Mouse (Mus musculus) small intestine, adult 2 months (tissue): ENCODE measurements at regions not wholly inside any gene's neighbourhood (a gene's known extent, or its start where the extent isn't known, plus 50 kb on each side); places are given as distances from the start of the nearest gene placed in this dataset.

Experiments used
- H3K27ac ChIP-seq: fragments of 200-500 bp; 2 replicates; pipeline ENCODE4 v1.5.1; 2012; ENCODE audit warnings: low read depth, low read length, control low read depth, inconsistent platforms; ENCODE audit not compliant: insufficient read depth
- H3K27me3 ChIP-seq: fragments of 200-500 bp; 2 replicates; pipeline ENCODE4 v1.6.1; 2012; ENCODE audit warnings: mild to moderate bottlenecking, moderate library complexity, low read length, inconsistent platforms; ENCODE audit not compliant: control insufficient read depth, insufficient read depth
- H3K36me3 ChIP-seq: fragments of 200-500 bp; 2 replicates; pipeline ENCODE4 v1.6.1; 2012; ENCODE audit warnings: mild to moderate bottlenecking, low read length, control low read depth, inconsistent platforms; ENCODE audit not compliant: control insufficient read depth, insufficient read depth
- H3K4me1 ChIP-seq: fragments of 200-500 bp; 2 replicates; pipeline ENCODE4 v1.6.1; 2012; ENCODE audit warnings: low read length, inconsistent platforms, mixed read lengths; ENCODE audit not compliant: control insufficient read depth, insufficient read depth, insufficient read length
- H3K4me3 ChIP-seq: fragments of 200-500 bp; 2 replicates; pipeline ENCODE4 v1.5.1; 2012; ENCODE audit warnings: low read depth, mild to moderate bottlenecking, control low read depth, inconsistent platforms, low read length, moderate library complexity
- CTCF ChIP-seq: fragments of 200-500 bp; IDR thresholded peaks from 2 replicates; pipeline ENCODE4 v1.5.1; 2012; ENCODE audit warnings: low read depth, mild to moderate bottlenecking, control low read depth, inconsistent platforms, low read length, moderate library complexity, mixed read lengths; ENCODE audit not compliant: insufficient replicate concordance, insufficient read length; ENCODE audit errors: extremely low read depth
- POLR2A ChIP-seq: fragments of 200-500 bp; IDR thresholded peaks from 2 replicates; pipeline ENCODE4 v1.6.1; 2012; ENCODE audit warnings: low read depth, mild to moderate bottlenecking, control low read depth, inconsistent platforms, low read length, moderate library complexity
- WGBS: fragments of 180-500 bp; shearing (Covaris S2); methylation state at CpG from one replicate; pipeline ENCODE4 v1.1.7; 2018; 5-methylcytosine and 5-hydroxymethylcytosine counted together

DNA sequence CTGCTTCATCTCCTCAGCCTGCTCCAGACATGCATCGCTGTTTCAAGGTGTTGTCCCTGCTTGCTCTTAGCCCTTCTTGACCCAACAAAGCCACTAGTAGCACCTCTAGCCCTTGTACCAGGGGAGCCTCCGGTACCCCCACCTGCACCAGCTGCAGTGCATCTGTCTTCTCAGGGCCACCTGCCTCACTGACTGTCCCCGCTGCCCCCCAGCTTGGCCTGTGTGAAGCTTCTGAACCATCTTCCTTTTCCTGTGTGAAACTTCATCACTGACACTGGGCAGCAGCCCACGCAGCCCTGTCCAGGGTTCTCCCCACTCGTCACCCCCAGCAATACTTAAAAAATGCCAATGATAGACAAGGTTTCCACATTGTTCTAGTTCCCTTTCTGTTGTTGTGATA, 116.2 kb downstream of the Plxna1 start:
- no peak for TF ChIP-seq CTCF
- H3K27ac ChIP-seq, result no peak overlapping the region
- 88% methylated on average over 5 of the region's 5 CpGs for WGBS
- no peaks in the 10 kb centered on the region for H3K36me3 ChIP-seq
- H3K4me3 ChIP-seq, result no peak overlapping the region
- H3K27me3 ChIP-seq, result no peaks in the 10 kb centered on the region
- no peaks in the 10 kb centered on the region for H3K4me1 ChIP-seq

DNA sequence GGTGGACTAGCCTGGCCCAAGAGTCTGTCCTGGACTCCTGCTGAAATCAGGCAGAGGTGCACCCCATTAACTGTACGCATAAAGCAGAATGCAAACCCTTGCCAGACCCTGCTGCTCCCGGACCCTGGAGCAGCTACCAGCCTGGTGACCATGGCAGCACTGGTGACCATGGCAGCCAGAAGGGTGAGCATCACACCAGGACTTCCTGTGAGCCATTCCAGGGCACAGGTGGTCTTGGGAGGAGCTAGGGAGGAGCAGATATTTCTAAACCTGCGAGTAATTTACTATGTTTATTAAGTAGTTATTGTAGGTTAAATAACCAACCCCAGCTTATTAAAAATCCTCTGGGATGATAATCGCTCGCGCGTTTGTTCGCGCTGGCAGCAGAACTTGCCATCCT, 113.8 kb downstream of the Plxna1 start:
- TF ChIP-seq POLR2A, result no peak
- TF ChIP-seq CTCF, result no peak
- Histone ChIP-seq H3K27ac (no peak overlapping the region), H3K4me1 (no peaks in the 10 kb centered on the region), H3K36me3 (no peaks in the 10 kb centered on the region), H3K4me3 (no peak overlapping the region), H3K27me3 (no peaks in the 10 kb centered on the region)
- WGBS, result 73% methylated on average over 9 of the region's 9 CpGs

DNA sequence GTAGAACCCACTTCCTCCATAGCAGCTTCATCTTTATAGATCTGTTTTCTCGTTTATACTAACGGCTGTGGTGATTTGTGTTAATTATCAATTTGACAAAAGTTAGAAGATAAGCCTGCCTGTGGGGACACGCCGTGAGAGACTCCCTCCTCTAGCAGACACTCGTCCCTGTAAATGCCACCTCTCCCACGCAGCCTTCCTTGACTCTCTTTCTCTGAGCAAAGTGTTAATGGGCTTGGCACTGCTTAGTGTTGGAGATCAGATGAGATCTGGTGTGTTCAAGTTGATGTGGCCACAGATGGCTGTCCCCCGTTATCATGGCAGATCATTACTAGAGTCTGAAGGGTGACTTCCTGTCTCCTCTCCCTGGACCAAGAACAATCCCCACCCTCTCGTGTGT, 113.1 kb downstream of the Plxna1 start:
- Histone ChIP-seq H3K36me3 (no peaks in the 10 kb centered on the region), H3K4me1 (no peaks in the 10 kb centered on the region), H3K27ac (no peak overlapping the region), H3K4me3 (no peak overlapping the region), H3K27me3 (no peaks in the 10 kb centered on the region)
- 53% methylated on average over 8 of the region's 8 CpGs for WGBS
- TF ChIP-seq CTCF (no peak), POLR2A (no peak)

DNA sequence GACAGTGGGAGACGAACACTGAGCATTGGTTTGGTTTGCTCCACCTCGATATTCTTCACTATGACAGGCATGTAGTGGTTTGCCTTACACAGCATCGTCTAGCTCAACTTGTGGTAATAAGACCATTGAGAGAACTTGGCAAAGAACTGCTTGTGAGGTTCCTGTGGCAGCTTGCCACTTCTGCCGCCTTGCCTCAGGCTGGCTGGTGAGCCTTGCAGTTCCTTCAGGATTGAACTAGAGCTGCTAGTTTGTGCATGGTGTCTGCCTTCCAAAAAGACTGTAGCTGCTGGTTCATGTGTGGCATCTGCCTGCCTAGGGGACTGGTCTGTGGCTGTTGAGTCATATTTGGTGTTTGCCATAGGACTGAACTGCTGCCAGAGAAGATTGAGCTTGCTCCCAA, 110.8 kb downstream of the Plxna1 start:
- TF ChIP-seq CTCF, result no peak
- TF ChIP-seq POLR2A, result no peak
- 83% methylated on average over 4 of the region's 4 CpGs for WGBS
- Histone ChIP-seq H3K4me1 (no peaks in the 10 kb centered on the region; the same call in 1 of the 2 replicates), H3K27ac (no peak overlapping the region), H3K4me3 (no peak overlapping the region), H3K36me3 (no peaks in the 10 kb centered on the region), H3K27me3 (no peaks in the 10 kb centered on the region)

DNA sequence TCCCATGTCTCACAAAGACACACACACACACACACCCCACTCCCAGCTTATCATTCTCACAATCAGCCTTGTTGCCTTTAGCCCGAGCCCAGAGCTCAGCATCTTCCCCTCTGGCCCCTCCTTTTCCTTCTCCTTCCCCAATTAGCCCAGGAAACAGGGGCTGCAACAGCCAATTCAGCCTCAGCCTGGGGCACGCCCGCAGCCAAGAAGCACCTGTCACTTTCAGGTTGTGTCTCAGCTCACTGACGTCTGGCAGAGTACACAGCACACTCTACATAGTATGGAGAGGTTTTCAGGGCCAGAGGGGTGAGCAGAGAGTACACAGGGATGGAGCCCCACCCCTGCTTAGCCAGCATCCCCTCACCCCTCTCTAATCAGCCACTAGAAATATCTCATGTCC, 106.4 kb downstream of the Plxna1 start:
- Histone ChIP-seq H3K27me3 (no peaks in the 10 kb centered on the region), H3K4me1 (no peaks in the 10 kb centered on the region; the same call in 1 of the 2 replicates), H3K36me3 (no peaks in the 10 kb centered on the region), H3K27ac (no peak overlapping the region), H3K4me3 (no peak overlapping the region)
- TF ChIP-seq POLR2A (no peak), CTCF (no peak)
- 19% methylated on average over 4 of the region's 4 CpGs for WGBS

DNA sequence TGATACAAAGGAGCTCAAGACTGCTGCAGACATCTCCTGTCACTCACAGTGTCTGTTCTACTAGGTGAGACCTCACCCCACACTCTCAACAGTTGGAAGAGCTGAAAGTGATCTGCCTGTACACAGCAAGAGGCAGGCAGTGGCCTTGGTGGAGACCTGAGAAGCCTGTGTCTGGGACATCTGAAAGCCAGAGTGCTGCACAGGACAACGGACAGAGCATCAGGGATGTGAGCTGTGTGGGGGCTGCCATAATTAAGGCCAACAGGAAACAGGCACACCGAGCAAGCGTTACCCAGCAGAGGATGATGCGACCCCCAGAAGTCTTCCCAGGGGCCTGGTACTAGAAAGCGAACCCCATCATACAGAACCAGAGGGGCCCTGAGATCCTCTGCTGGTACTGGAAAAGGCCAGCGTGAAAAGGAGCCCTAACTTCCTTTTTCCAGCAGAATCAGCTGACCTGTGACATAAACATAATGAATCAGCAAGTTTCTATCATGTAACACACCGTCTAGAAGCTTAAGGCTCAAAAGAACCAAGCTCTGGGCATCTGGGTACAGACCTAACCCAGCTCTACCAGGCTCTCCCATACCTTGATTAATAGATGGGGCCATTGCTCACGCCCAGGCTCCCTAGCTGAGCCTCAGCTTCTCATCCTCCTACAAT, 105.7 kb downstream of the Plxna1 start:
- Histone ChIP-seq H3K27ac (no peak overlapping the region), H3K4me3 (no peak overlapping the region), H3K36me3 (no peaks in the 10 kb centered on the region), H3K4me1 (no peaks in the 10 kb centered on the region; the same call in 1 of the 2 replicates), H3K27me3 (no peaks in the 10 kb centered on the region)
- 58% methylated on average over 8 of the region's 8 CpGs for WGBS
- TF ChIP-seq CTCF, result no peak
- TF ChIP-seq POLR2A, result no peak

DNA sequence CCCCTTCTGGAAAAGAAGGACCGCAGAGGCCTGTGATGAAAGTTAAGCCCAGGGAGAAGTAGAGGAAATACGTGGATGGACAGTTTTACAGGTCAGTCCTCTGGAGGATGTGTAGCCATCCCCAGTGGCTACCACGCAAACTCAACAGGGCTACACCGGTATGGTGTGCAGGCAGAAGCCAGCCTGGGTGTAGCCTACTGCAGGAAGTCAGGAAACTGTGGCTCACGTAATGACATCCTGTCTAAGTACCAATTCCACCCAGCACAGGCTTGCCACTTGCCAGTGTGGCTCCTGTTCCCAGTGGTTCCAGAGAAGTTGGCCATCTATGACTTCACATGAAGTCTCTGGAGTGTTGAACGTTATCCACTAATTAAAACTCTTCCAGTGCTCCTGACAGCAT, 105.0 kb downstream of the Plxna1 start:
- WGBS, result 82% methylated on average over 6 of the region's 6 CpGs
- no peaks in the 10 kb centered on the region for H3K36me3 ChIP-seq
- no peak overlapping the region for H3K4me3 ChIP-seq
- no peak overlapping the region for H3K27ac ChIP-seq
- no peaks in the 10 kb centered on the region; the same call in 1 of the 2 replicates for H3K4me1 ChIP-seq
- TF ChIP-seq CTCF, result no peak
- no peak for TF ChIP-seq POLR2A
- H3K27me3 ChIP-seq, result no peaks in the 10 kb centered on the region
